Mouse (Mus musculus) limb, embryonic 11.5 days (tissue): Measurements from ENCODE around the gene Dusp15. TPM values are rescaled to one million over a fixed set of nuclear protein-coding genes. Genes with fewer than 3 reads are reported as not detected.

Experiments
- ATAC-seq: fragments of 200-750 bp; cut with Nextera tagmentation; 2 replicates; pipeline ENCODE4 v1.8.0; 2017; ENCODE audit warnings: low read depth; ENCODE audit not compliant: insufficient number of reproducible peaks, low FRiP score, low TSS enrichment
- DNase-seq: peaks from one replicate; pipeline ENCODE4 v3.0.0-alpha.2; 2015; ENCODE audit warnings: low spot score
- H3K27ac ChIP-seq: fragments of 300-500 bp; sonication (generic); replicated peaks from 2 replicates; pipeline ENCODE4 v1.5.1; 2014; ENCODE audit warnings: low read depth, mild to moderate bottlenecking, low read length
- H3K27me3 ChIP-seq: fragments of 300-500 bp; sonication (generic); 2 replicates; pipeline ENCODE4 v1.6.1; 2014; ENCODE audit warnings: mild to moderate bottlenecking, low read length, mixed read lengths; ENCODE audit not compliant: control insufficient read depth, insufficient read depth
- H3K36me3 ChIP-seq: fragments of 300-500 bp; sonication (generic); 2 replicates; pipeline ENCODE4 v1.6.1; 2014; ENCODE audit warnings: mild to moderate bottlenecking, low read length, moderate library complexity, mixed read lengths; ENCODE audit not compliant: control insufficient read depth, insufficient read depth
- H3K4me1 ChIP-seq: fragments of 300-500 bp; sonication (generic); 2 replicates; pipeline ENCODE4 v1.6.1; 2014; ENCODE audit warnings: low read length, mixed read lengths; ENCODE audit not compliant: control insufficient read depth, insufficient read depth
- H3K4me2 ChIP-seq: fragments of 300-500 bp; sonication (generic); 2 replicates; pipeline ENCODE4 v1.6.1; 2014; ENCODE audit warnings: low read depth, mild to moderate bottlenecking, moderate library complexity; ENCODE audit not compliant: severe bottlenecking
- H3K4me3 ChIP-seq: fragments of 300-500 bp; sonication (generic); 2 replicates; pipeline ENCODE4 v1.5.1; 2014; ENCODE audit warnings: low read depth, low read length
- H3K9ac ChIP-seq: fragments of 300-500 bp; sonication (generic); 2 replicates; pipeline ENCODE4 v1.6.1; 2014; ENCODE audit warnings: mild to moderate bottlenecking, low read length
- H3K9me3 ChIP-seq: fragments of 300-500 bp; sonication (generic); 2 replicates; pipeline ENCODE4 v1.6.1; 2016; ENCODE audit warnings: low read length; ENCODE audit not compliant: control insufficient read depth
- WGBS: fragments of 180-500 bp; shearing (Covaris S2); extraction: QIAGEN DNeasy Blood & Tissue Kit; methylation state at CpG from one replicate; pipeline ENCODE4 v1.1.7; 2014; 5-methylcytosine and 5-hydroxymethylcytosine counted together
- polyA plus RNA-seq: library from polyadenylated mRNA; unstranded; fragments of >200 nt; fragmentation: Nextera tagmentation; extraction: Ambion mirVana; gene quantifications from 2 replicates; pipeline ENCODE4 v1.2.1, GENCODE M21; 2014

The Dusp15 gene
- polyA plus RNA-seq, 1 experiment from 2014 or later = 1.0 TPM

GRCm38 (mm10) chr2:152916111-152916510, 35.4 kb downstream of the Dusp15 start:
- H3K9ac ChIP-seq = no peak overlapping the region
- 39% methylated on average over 5 of the region's 5 CpGs for WGBS
- H3K4me1 ChIP-seq = 0 out of 2 replicates have a peak, but pooled peaks cover 3% of the 10 kb centered on the region
- no peak overlapping the region for H3K27ac ChIP-seq
- H3K4me3 ChIP-seq = no peak overlapping the region
- no peaks in the 10 kb centered on the region for H3K36me3 ChIP-seq
- peaks cover 24% of the 10 kb centered on the region for H3K27me3 ChIP-seq
- H3K4me2 ChIP-seq = no peak overlapping the region
- no peak for ATAC-seq
- DNase-seq = no peak
- H3K9me3 ChIP-seq = no peaks in the 10 kb centered on the region

- Histone ChIP-seq H3K36me3 (no peaks in the 10 kb centered on the region), H3K9me3 (no peaks in the 10 kb centered on the region), H3K4me1 (0 out of 2 replicates have a peak, but pooled peaks cover 3% of the 10 kb centered on the region), H3K27me3 (peaks cover 28% of the 10 kb centered on the region), H3K4me2 (no peak overlapping the region), H3K4me3 (no peak overlapping the region), H3K27ac (no peak overlapping the region), H3K9ac (no peak overlapping the region)
- 73% methylated on average over 4 of the region's 4 CpGs for WGBS
- DNase-seq (no peak), ATAC-seq (no peak)
Observed at GRCm38 (mm10) chr2:152915453-152915852, 36.0 kb downstream of the Dusp15 start.

GRCm38 (mm10) chr2:152914310-152915120, 37.0 kb downstream of the Dusp15 start:
- peaks cover 28% of the 10 kb centered on the region for H3K27me3 ChIP-seq
- DNase-seq (peak; percentile 92), ATAC-seq (0 out of 2 replicates have a peak, but pooled peaks have one; percentile 37)
- H3K4me3 ChIP-seq = no peak overlapping the region
- 0 out of 2 replicates have a peak, but pooled peaks cover 3% of the 10 kb centered on the region for H3K4me1 ChIP-seq
- H3K9ac ChIP-seq = no peak overlapping the region
- no peaks in the 10 kb centered on the region for H3K9me3 ChIP-seq
- H3K27ac ChIP-seq = no peak overlapping the region
- H3K36me3 ChIP-seq = no peaks in the 10 kb centered on the region
- 4% methylated on average over 18 of the region's 18 CpGs for WGBS
- H3K4me2 ChIP-seq = peak overlapping the region; percentile 15

- H3K9me3 ChIP-seq = no peaks in the 10 kb centered on the region
- H3K27me3 ChIP-seq = peaks cover 28% of the 10 kb centered on the region
Observed at GRCm38 (mm10) chr2:152913471-152913870, 38.0 kb downstream of the Dusp15 start.

GRCm38 (mm10) chr2:152911432-152911831, 40.1 kb downstream of the Dusp15 start:
- H3K27me3 ChIP-seq = peaks cover 28% of the 10 kb centered on the region
- no peaks in the 10 kb centered on the region for H3K36me3 ChIP-seq
- no peak for DNase-seq
- H3K9ac ChIP-seq = no peak overlapping the region
- H3K27ac ChIP-seq = no peak overlapping the region
- 24% methylated on average over 6 of the region's 6 CpGs for whole genome bisulfite sequencing
- H3K4me3 ChIP-seq = no peak overlapping the region
- peaks cover 14% of the 10 kb centered on the region for H3K4me1 ChIP-seq
- no peak overlapping the region for H3K4me2 ChIP-seq
- no peak for ATAC-seq
- no peaks in the 10 kb centered on the region for H3K9me3 ChIP-seq

More at GRCm38 (mm10) chr2:152913471-152913870, 38.0 kb downstream of the Dusp15 start:
- WGBS = 32% methylated on average over 7 of the region's 7 CpGs
- ATAC-seq = no peak
- Histone ChIP-seq H3K9ac (no peak overlapping the region), H3K4me3 (no peak overlapping the region), H3K27ac (no peak overlapping the region), H3K36me3 (no peaks in the 10 kb centered on the region), H3K4me2 (no peak overlapping the region), H3K4me1 (0 out of 2 replicates have a peak, but pooled peaks cover 3% of the 10 kb centered on the region)
- no peak for DNase-seq

- peaks cover 14% of the 10 kb centered on the region for H3K4me1 ChIP-seq
Observed at GRCm38 (mm10) chr2:152911031-152911430, 40.5 kb downstream of the Dusp15 start, which contains the start of gene Mylk2. Mylk2 (plus strand) TSS chr2:152911352.

GRCm38 (mm10) chr2:152909848-152910247, 41.6 kb downstream of the Dusp15 start:
- no peak for ATAC-seq
- Histone ChIP-seq H3K36me3 (no peaks in the 10 kb centered on the region), H3K9ac (no peak overlapping the region), H3K4me1 (peaks cover 22% of the 10 kb centered on the region), H3K9me3 (no peaks in the 10 kb centered on the region), H3K4me2 (no peak overlapping the region), H3K27me3 (peaks cover 28% of the 10 kb centered on the region), H3K4me3 (no peak overlapping the region), H3K27ac (no peak overlapping the region)
- DNase-seq = no peak
- 86% methylated on average over 6 of the region's 6 CpGs for WGBS

More at GRCm38 (mm10) chr2:152911031-152911430, 40.5 kb downstream of the Dusp15 start, which contains the start of gene Mylk2:
- ATAC-seq (no peak), DNase-seq (no peak)
- no peaks in the 10 kb centered on the region for H3K9me3 ChIP-seq
- H3K4me3 ChIP-seq = no peak within 1 kb of the TSS
- no peak within 1 kb of the TSS for H3K4me2 ChIP-seq
- no peak within 1 kb of the TSS for H3K27ac ChIP-seq
- H3K27me3 ChIP-seq = peaks cover 28% of the 10 kb centered on the region
- no peak within 1 kb of the TSS for H3K9ac ChIP-seq
- WGBS = 16% methylated on average over 12 of the region's 12 CpGs
- no peaks in the 10 kb centered on the region for H3K36me3 ChIP-seq

- 50% methylated on average over 14 of the region's 14 CpGs for WGBS
- H3K36me3 ChIP-seq = no peaks in the 10 kb centered on the region
- DNase-seq (no peak), ATAC-seq (no peak)
- H3K4me2 ChIP-seq = no peak overlapping the region
- no peak overlapping the region; the same call in 1 of the 2 replicates for H3K9ac ChIP-seq
- peaks cover 31% of the 10 kb centered on the region for H3K4me1 ChIP-seq
- H3K27ac ChIP-seq = 0 out of 2 replicates have a peak overlapping the region, but pooled peaks have one; percentile 8
- peaks cover 15% of the 10 kb centered on the region for H3K27me3 ChIP-seq
- H3K9me3 ChIP-seq = no peaks in the 10 kb centered on the region
- no peak overlapping the region for H3K4me3 ChIP-seq
Observed at GRCm38 (mm10) chr2:152907114-152907943, 44.2 kb downstream of the Dusp15 start.
